Mouse (Mus musculus) T-helper 1 cell (primary cell): ENCODE data around the gene Tmem202.

Experiments used
- in situ Hi-C: fragments of 300-600 bp; cut with MboI, MseI; formaldehyde crosslinking; loops from one replicate; pipeline ENCODE4 v1.15.1; 2025; ENCODE audit warnings: high pct_unique_total_duplicates

Gene Tmem202

GRCm38 (mm10) chr9:59539441-59540137 lies at the start of gene Tmem202, which contains the start of gene Hexa:
TSS of gene Tmem202 (minus strand) at chr9:59539847.
TSS of gene Hexa (plus strand) at chr9:59539540.
- in situ Hi-C loops: no loop called here

- in situ Hi-C loops: no loop called here
These were observed 49.3 kb upstream of the Tmem202 start for GRCm38 (mm10) chr9:59588710-59589671.

- in situ Hi-C loops: no loop called here
These were observed 48.6 kb upstream of the Tmem202 start for GRCm38 (mm10) chr9:59588252-59588651.

GRCm38 (mm10) chr9:59584871-59585308 lies 45.2 kb upstream of the Tmem202 start:
- in situ Hi-C loops: no loop called here

DNA sequence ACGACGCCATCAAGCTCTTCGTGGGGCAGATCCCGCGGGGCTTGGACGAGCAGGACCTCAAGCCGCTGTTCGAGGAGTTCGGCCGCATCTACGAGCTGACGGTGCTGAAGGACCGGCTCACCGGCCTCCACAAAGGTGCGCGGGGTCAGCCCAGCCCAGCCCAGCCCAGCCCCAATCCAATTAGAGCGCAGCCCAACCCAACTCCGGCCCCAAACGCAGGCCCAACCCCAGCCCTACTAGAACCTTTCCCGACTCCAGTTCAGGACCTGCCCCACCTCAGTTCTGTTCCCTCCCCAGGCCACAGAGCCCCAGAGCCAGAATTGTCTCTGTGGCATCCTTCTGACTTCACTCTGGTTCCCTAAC lies 38.8 kb upstream of the Tmem202 start:
- in situ Hi-C loops: no loop called here

DNA sequence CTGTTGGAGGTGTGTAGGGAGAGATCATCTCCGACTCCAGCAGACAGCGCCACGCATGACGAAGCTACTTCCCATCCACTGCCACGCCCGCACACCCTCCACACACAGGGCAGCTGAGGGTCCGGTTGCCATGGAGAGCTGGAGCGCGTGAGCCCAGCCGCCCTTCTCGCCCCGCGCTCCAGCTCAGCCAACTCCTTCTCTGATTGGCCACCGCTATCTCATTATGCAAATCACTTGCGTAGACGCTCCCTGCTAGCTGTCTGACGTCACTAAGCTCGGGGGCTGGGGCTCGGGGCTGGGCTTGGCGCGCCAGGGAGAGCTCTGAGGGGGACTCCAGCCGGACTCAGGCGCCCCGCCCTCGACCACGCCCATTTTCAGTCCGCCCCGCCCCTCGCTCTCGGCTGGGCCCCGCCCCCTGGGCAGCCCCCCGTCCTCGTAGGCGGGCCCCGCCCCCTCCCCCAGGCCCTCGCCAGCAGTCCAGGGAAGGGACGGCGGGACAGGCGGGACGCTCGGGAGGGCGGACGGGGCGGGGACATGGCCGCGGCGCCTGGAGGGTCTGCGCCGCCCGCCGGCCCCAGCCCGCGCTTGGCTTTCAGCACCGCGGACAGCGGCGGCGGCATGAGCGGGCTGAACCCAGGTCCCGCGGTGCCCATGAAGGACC lies 38.3 kb upstream of the Tmem202 start, which contains the start of gene Celf6:
Celf6 (plus strand) TSS at position 74 of the 661 bp plus-strand sequence.
- in situ Hi-C loops: no loop called here

GRCm38 (mm10) chr9:59577401-59577800 lies 37.8 kb upstream of the Tmem202 start:
- in situ Hi-C loops: no loop called here

DNA sequence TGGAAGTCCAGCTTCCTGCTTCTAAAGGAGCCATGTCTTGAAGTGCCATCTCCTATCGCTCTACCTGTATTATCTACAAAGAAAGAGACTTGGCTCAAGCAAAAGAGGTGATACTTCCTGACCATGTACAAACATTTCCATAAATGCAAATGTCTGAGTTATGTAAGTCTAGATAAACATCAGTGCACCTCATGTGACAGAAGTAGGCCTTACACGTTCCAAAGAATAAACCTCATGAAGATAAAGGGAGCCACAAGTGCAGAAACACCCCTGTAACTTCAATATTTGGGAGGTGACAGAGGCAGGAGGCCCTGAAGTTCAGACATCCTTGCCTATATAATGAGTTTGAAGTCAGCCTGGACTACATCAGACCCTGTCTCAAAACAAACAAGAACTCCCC lies 32.2 kb upstream of the Tmem202 start:
- in situ Hi-C loops: no loop called here

GRCm38 (mm10) chr9:59567111-59567510 lies 27.5 kb upstream of the Tmem202 start:
- in situ Hi-C loops: no loop called here

GRCm38 (mm10) chr9:59565600-59565999 lies 26.0 kb upstream of the Tmem202 start:
- in situ Hi-C loops: no loop called here

DNA sequence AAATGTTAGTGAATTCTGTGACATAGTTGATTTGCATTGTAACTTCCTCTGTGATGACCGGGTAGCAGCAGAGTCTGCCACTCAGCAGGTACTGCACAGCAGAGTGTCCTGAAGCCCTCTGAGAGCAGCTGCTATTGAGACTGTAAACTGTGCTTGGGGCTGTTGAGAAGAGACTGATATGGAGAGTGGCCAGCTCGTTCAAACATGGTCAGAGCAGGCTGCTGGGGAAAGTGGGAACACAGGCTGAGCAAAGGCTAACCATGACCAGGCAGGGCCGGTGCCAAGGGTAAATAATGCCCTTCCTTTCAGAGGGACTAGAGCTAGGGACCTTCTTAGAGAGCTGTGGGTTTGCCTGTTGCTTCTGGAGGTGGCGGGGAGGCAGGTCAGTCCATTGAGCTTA lies 14.1 kb upstream of the Tmem202 start:
- in situ Hi-C loops: no loop called here

DNA sequence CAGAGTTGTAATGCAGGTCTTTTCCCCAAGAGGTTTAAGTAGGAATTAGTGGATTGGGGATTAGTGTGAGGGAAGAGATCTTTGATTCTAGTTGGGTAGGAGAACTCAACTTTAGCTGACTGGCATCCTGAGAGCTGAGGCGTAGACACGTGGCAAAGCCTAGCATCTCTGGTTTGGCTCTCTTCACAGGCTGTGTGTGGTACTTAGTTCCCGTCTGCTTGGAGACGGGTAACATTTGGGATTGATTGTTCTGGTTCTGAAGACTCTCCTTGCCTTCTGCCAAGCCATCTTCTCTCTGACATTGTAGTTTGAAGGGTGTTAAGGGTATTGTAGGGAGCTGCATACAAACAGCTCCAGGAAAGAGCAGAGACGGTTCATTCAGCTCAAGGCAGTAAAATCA lies 13.0 kb upstream of the Tmem202 start:
- in situ Hi-C loops: no loop called here

- in situ Hi-C loops: no loop called here
These were observed 12.0 kb upstream of the Tmem202 start for GRCm38 (mm10) chr9:59551620-59552031.

- in situ Hi-C loops: no loop called here
These were observed 11.4 kb upstream of the Tmem202 start for GRCm38 (mm10) chr9:59551017-59551416.

DNA sequence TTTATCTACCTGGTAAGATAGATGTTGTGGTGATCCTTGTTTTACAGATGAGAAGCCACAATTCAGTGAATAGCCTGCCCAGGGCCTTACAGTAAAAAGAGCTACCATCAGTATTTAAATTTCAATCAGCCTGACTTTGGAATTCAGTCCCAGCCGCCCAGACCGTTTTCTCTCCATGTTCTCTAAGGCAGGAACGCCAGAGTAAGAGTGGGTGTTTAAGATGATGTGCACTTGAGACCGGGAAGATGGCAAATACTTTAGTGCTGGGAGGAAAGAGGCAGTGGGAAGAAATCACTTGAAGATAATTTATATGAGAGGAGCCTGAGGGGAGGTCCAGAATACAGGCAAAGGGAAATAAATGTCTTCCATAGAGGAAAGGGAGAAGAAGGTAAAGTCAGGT lies 10.4 kb upstream of the Tmem202 start:
- in situ Hi-C loops: no loop called here

GRCm38 (mm10) chr9:59548961-59549487 lies 9.4 kb upstream of the Tmem202 start:
- in situ Hi-C loops: no loop called here

GRCm38 (mm10) chr9:59547869-59548268 lies 8.2 kb upstream of the Tmem202 start:
- in situ Hi-C loops: no loop called here

GRCm38 (mm10) chr9:59544739-59545138 lies 5.1 kb upstream of the Tmem202 start:
- in situ Hi-C loops: no loop called here

GRCm38 (mm10) chr9:59542766-59543324 lies 3.2 kb upstream of the Tmem202 start:
- in situ Hi-C loops: no loop called here

- in situ Hi-C loops: no loop called here
These were observed 2.0 kb upstream of the Tmem202 start for GRCm38 (mm10) chr9:59541617-59542016.

- in situ Hi-C loops: no loop called here
These were observed 2.0 kb downstream of the Tmem202 start for GRCm38 (mm10) chr9:59537651-59538050.
